Mouse (Mus musculus) embryonic fibroblast, embryonic 13.5 days (primary cell): Measurements from ENCODE around the gene Oscp1.

ENCODE experiments used
- CTCF ChIP-seq: IDR thresholded peaks from 2 replicates; pipeline ENCODE4 v1.5.1; 2011; ENCODE audit warnings: mild to moderate bottlenecking, control low read depth, low read length, moderate library complexity, borderline replicate concordance; ENCODE audit not compliant: insufficient read depth
- POLR2A ChIP-seq: IDR thresholded peaks from 2 replicates; pipeline ENCODE4 v1.6.1; 2011; ENCODE audit warnings: low read depth, mild to moderate bottlenecking, control low read depth, low read length, moderate library complexity

- TF ChIP-seq CTCF (no peak), POLR2A (no peak)
Observed at GRCm38 (mm10) chr4:126137773-126138172, 79.4 kb downstream of the Oscp1 start.
